Mouse (Mus musculus): ENCODE measurements at regions not wholly inside any gene's neighbourhood (a gene's known extent, or its start where the extent isn't known, plus 50 kb on each side); places are given as distances from the start of the nearest gene placed in this dataset.

DNA sequence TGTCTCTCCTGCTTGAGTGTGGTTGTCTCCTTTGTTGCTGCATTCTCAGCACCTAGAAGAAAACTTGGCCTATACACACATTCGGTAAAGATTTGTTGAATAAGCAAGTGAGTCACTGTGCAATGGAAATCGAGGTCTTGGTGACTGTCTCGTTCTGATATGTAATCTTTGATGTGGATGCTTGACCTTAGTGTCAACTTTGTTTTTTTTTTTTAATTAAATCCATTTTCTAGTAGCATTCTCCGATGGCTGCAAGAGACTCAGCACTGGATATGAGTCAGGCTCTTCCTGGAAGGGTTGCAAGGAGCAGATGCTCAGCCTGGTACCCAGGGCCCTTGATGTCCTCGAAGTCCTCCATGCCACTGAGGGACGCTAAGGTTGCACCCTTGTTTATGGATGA is 50.9 kb upstream of the Ampd3 start:
- TF ChIP-seq CTCF (IDR thresholded peaks at IDR 0.05; ENCODE audit: insufficient read depth, low read depth, low read length) (no peak), POLR2A (IDR thresholded peaks at IDR 0.05; ENCODE audit: insufficient read depth, low read depth, low read length) (no peak)

All from olfactory bulb, adult 2 months (tissue).